Mouse (Mus musculus): ENCODE measurements around the gene Prr5l. TPM values are rescaled to one million over a fixed set of nuclear protein-coding genes. Genes with fewer than 3 reads are reported as not detected.

Prr5l gene
- polyA plus RNA-seq, 1 experiment from 2014 or later, result 5.5 TPM

DNA sequence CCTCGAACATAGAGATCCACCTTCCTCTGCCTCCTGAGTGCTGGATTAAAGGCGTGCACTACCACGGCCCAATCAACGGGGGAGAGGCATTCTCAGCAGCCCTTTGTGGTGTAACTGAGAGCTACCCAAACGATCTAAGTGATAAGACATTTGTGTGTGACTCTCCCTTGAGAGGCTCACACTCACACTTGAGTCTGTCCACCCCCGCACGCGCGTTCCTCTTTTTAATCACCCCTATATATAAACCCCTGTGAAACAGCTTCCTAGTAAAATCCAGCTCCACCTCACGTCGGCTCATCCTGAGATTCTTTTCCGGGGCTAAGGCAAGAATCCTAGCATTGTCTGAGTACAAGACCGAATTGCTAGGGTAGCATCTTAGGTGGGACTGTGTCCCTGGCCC is 25.9 kb upstream of the Prr5l start:
- H3K36me3 ChIP-seq (ENCODE audit: control insufficient read depth, insufficient read depth), result no peaks in the 10 kb centered on the region; the same call in 1 of the 2 replicates
- H3K9ac ChIP-seq (replicated peaks; ENCODE audit: low read depth, low read length), result no peak overlapping the region
- H3K27me3 ChIP-seq (replicated peaks; ENCODE audit: control insufficient read depth, insufficient read depth, low read length), result no peaks in the 10 kb centered on the region
- no peak overlapping the region for H3K27ac ChIP-seq (ENCODE audit: low read length)
- no peak for ATAC-seq
- no peak overlapping the region for H3K4me3 ChIP-seq (replicated peaks; ENCODE audit: low read length)
- 68% methylated on average over 13 of the region's 13 CpGs for WGBS
- no peaks in the 10 kb centered on the region for H3K9me3 ChIP-seq (ENCODE audit: control insufficient read depth, low read length)
- peaks cover 9% of the 10 kb centered on the region for H3K4me1 ChIP-seq (replicated peaks; ENCODE audit: control insufficient read depth, insufficient read depth, low read length)
- no peak overlapping the region for H3K4me2 ChIP-seq (ENCODE audit: low read length)

DNA sequence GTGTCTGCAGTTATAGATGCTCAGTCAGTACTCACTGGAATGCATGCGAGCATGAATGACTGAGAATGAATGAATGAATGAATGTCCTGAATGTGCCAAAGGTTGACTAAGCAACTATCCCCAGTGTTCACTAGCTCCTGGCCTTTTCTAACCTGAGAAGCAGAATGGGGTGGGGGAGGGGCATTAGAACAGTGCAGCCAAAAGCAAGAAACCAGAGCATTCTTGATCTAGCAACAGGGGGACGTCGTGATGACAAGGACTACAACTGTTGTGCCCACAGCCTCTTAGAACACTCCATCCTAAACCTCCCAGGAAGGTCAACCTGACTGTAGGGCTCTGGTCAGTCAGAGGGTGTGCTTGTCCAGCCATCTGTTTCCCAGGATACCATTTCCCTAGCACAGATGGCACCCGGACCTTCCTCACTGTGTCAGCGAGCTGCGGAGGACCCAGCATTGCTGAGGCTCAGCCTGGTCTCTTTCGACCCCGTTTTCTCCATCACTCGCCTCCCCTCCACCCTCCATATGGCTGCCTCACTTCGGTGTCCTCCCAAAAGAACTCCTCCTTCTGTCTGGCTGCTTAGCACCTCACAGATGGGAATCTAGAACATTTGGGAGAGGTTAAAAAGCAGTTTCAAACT is 24.7 kb upstream of the Prr5l start:
- WGBS, result 59% methylated on average over 10 of the region's 10 CpGs
- no peak overlapping the region for H3K27ac ChIP-seq (ENCODE audit: low read length)
- no peaks in the 10 kb centered on the region for H3K27me3 ChIP-seq (replicated peaks; ENCODE audit: control insufficient read depth, insufficient read depth, low read length)
- H3K4me1 ChIP-seq (replicated peaks; ENCODE audit: control insufficient read depth, insufficient read depth, low read length), result peaks cover 9% of the 10 kb centered on the region
- no peak overlapping the region for H3K4me3 ChIP-seq (replicated peaks; ENCODE audit: low read length)
- H3K36me3 ChIP-seq (ENCODE audit: control insufficient read depth, insufficient read depth), result no peaks in the 10 kb centered on the region; the same call in 1 of the 2 replicates
- ATAC-seq, result no peak
- no peak overlapping the region for H3K4me2 ChIP-seq (ENCODE audit: low read length)
- no peak overlapping the region for H3K9ac ChIP-seq (replicated peaks; ENCODE audit: low read depth, low read length)
- H3K9me3 ChIP-seq (ENCODE audit: control insufficient read depth, low read length), result no peaks in the 10 kb centered on the region

DNA sequence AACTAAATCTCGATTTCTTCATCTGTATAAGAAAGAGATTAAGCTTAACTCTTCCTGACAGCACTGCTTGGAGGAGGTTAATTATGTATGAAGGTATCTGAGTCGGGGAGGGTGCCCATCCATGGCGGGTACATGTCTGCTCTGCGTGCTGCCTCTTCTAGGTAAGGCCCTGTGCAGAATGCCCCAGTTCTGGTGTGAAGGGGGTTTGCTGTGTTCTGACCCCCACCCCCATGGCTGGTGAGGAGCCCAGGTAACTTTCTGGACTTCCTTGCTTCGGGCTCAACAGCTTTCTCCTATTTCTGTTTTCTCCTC is 23.5 kb upstream of the Prr5l start:
- Histone ChIP-seq H3K4me1 (replicated peaks; ENCODE audit: control insufficient read depth, insufficient read depth, low read length) (peaks cover 9% of the 10 kb centered on the region), H3K36me3 (ENCODE audit: control insufficient read depth, insufficient read depth) (no peaks in the 10 kb centered on the region; the same call in 1 of the 2 replicates), H3K4me3 (replicated peaks; ENCODE audit: low read length) (no peak overlapping the region), H3K4me2 (ENCODE audit: low read length) (peak overlapping the region; percentile 58; the same call in 1 of the 2 replicates), H3K27ac (ENCODE audit: low read length) (no peak overlapping the region), H3K27me3 (replicated peaks; ENCODE audit: control insufficient read depth, insufficient read depth, low read length) (no peaks in the 10 kb centered on the region), H3K9me3 (ENCODE audit: control insufficient read depth, low read length) (no peaks in the 10 kb centered on the region), H3K9ac (replicated peaks; ENCODE audit: low read depth, low read length) (peak overlapping the region; percentile 58)
- WGBS, result 57% methylated on average over 5 of the region's 5 CpGs
- ATAC-seq, result peak; percentile 34

DNA sequence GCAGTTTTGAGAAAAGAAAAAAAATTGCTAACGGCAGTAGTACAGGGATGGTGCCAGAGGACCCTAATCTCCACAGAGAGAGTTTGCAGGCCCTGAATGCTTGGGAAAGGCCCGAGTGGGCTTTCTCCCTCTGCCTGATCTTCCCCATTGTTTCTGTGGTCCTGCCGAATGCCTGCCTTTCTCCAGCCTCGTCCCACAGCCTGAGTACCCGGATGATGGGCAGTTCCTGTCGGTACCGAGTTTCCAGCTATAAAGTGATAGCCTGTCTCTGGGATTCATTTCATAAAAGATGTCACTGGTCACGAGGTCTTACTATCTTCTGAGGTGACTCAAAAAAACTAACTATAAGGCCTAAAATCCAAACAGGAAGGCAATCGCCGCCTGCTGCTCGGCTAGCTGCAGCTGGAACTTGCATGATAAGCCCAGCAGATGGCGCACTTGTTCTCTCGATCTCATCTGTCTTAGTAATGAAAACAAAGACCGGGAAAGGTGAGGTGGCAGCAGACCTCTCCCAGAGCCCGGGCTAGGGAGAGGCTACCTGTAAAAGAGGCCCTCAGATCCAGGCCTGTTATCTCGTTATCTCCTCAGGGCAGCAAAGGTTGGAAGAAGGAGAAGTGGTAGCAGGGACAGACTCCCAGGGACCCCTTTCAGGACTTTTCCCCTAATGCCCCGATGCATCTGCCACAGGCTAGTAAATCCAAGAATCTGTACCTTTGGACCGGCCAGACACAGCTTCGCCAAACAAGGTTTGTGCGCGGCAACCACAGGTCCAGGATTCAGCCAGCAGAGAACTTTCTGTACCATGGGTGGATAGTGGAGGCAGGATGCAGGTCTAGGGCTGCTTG is 22.9 kb upstream of the Prr5l start:
- peak; percentile 77 for ATAC-seq
- no peaks in the 10 kb centered on the region for H3K9me3 ChIP-seq (ENCODE audit: control insufficient read depth, low read length)
- WGBS, result 16% methylated on average over 21 of the region's 21 CpGs
- H3K4me3 ChIP-seq (replicated peaks; ENCODE audit: low read length), result peak overlapping the region; percentile 26
- H3K36me3 ChIP-seq (ENCODE audit: control insufficient read depth, insufficient read depth), result no peaks in the 10 kb centered on the region; the same call in 1 of the 2 replicates
- H3K9ac ChIP-seq (replicated peaks; ENCODE audit: low read depth, low read length), result peak overlapping the region; percentile 58
- no peaks in the 10 kb centered on the region for H3K27me3 ChIP-seq (replicated peaks; ENCODE audit: control insufficient read depth, insufficient read depth, low read length)
- peaks cover 9% of the 10 kb centered on the region for H3K4me1 ChIP-seq (replicated peaks; ENCODE audit: control insufficient read depth, insufficient read depth, low read length)
- 0 out of 2 replicates have a peak overlapping the region, but pooled peaks have one; percentile 12 for H3K27ac ChIP-seq (ENCODE audit: low read length)
- H3K4me2 ChIP-seq (ENCODE audit: low read length), result peak overlapping the region; percentile 58

DNA sequence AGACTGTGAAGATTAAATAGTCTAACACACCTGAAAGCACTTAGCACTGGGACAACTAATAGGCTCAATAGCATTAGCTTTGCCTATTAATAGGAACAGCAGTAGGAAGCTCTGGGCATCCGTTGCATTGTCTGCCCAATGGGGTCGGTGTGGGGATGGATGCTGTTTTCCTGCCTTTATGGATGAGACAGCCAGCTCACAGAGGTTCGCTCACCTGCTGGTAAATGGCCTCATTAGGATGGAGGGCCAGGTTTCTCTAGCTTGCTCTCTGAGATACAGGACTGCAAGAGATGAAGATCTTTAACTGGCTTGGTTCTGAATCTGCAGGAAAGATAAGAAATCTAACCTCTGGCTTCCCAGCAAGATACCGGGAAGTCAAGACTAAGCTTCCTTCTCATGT is 19.4 kb upstream of the Prr5l start:
- Histone ChIP-seq H3K9me3 (ENCODE audit: control insufficient read depth, low read length) (no peaks in the 10 kb centered on the region), H3K36me3 (ENCODE audit: control insufficient read depth, insufficient read depth) (0 out of 2 replicates have a peak, but pooled peaks cover 6% of the 10 kb centered on the region), H3K4me1 (replicated peaks; ENCODE audit: control insufficient read depth, insufficient read depth, low read length) (peaks cover 9% of the 10 kb centered on the region), H3K4me2 (ENCODE audit: low read length) (no peak overlapping the region), H3K27ac (ENCODE audit: low read length) (no peak overlapping the region), H3K27me3 (replicated peaks; ENCODE audit: control insufficient read depth, insufficient read depth, low read length) (no peaks in the 10 kb centered on the region), H3K4me3 (replicated peaks; ENCODE audit: low read length) (no peak overlapping the region), H3K9ac (replicated peaks; ENCODE audit: low read depth, low read length) (no peak overlapping the region)
- no peak for ATAC-seq
- WGBS, result 76% methylated on average over 4 of the region's 4 CpGs

DNA sequence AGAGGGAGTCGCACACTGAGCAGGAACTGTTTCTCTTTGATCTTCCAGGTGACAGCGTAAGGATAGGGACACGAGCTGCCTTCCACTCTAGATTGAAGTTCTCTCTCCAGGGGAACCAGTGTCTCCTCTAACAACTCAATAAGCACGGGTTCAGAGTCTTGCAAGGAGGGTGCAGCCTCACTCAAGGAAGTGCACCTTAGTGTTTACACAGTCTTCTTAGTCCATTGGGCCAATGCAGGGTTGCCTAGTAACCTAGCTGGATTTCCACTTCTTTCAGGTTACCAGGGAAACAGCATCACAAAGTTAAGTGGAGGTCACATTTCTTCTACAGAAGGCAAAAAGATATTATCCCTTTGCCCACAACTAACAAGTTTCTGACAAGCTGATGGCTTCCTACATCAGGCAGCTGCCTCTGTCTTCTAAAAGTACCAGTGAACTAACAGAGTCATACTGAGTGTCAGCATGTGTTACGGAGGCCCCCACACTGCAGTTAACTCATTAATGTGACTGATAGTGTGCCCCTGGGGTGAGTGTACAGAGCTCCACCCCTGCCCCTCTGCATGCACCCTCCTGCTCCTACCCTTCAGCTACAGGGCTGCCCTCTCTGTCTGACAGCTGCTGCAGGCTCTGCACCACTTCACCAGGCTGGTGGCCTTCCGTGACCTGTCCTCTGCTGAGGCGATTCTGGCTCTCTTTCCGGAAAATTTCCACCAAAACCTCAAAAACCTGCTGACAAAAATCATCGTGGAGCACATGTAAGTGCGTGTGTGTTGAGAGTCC is 13.8 kb upstream of the Prr5l start:
- Histone ChIP-seq H3K4me3 (replicated peaks; ENCODE audit: low read length) (no peak overlapping the region), H3K27ac (ENCODE audit: low read length) (no peak overlapping the region), H3K4me2 (ENCODE audit: low read length) (no peak overlapping the region), H3K9me3 (ENCODE audit: control insufficient read depth, low read length) (no peaks in the 10 kb centered on the region), H3K27me3 (replicated peaks; ENCODE audit: control insufficient read depth, insufficient read depth, low read length) (no peaks in the 10 kb centered on the region), H3K9ac (replicated peaks; ENCODE audit: low read depth, low read length) (no peak overlapping the region), H3K4me1 (replicated peaks; ENCODE audit: control insufficient read depth, insufficient read depth, low read length) (no peaks in the 10 kb centered on the region), H3K36me3 (ENCODE audit: control insufficient read depth, insufficient read depth) (0 out of 2 replicates have a peak, but pooled peaks cover 6% of the 10 kb centered on the region)
- 84% methylated on average over 10 of the region's 10 CpGs for WGBS
- ATAC-seq, result no peak

DNA sequence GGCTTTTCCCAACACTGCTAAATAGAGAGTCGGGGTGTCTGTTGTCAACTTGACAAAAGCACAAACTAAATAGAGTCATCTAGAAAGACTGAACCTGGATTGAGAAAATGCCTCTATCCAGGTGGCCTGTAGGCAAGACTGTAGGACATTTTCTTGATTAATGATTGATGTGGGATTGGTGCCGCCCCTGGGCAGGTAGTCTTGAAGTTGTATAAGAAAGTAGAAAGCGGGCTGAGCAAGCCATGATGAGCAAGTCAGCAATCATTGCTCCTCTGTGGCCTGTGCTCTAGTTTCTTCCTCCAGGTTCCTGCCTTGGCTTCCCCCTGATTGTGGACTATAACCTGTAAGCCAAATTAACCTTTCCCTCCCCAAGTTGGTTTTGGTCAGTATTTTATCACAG is 11.3 kb upstream of the Prr5l start:
- Histone ChIP-seq H3K9me3 (ENCODE audit: control insufficient read depth, low read length) (no peaks in the 10 kb centered on the region), H3K27me3 (replicated peaks; ENCODE audit: control insufficient read depth, insufficient read depth, low read length) (no peaks in the 10 kb centered on the region), H3K4me3 (replicated peaks; ENCODE audit: low read length) (no peak overlapping the region), H3K9ac (replicated peaks; ENCODE audit: low read depth, low read length) (no peak overlapping the region), H3K4me1 (replicated peaks; ENCODE audit: control insufficient read depth, insufficient read depth, low read length) (no peaks in the 10 kb centered on the region), H3K27ac (ENCODE audit: low read length) (no peak overlapping the region), H3K4me2 (ENCODE audit: low read length) (no peak overlapping the region), H3K36me3 (ENCODE audit: control insufficient read depth, insufficient read depth) (no peaks in the 10 kb centered on the region)
- no peak for ATAC-seq
- 96% methylated on average over 3 of the region's 3 CpGs for WGBS

DNA sequence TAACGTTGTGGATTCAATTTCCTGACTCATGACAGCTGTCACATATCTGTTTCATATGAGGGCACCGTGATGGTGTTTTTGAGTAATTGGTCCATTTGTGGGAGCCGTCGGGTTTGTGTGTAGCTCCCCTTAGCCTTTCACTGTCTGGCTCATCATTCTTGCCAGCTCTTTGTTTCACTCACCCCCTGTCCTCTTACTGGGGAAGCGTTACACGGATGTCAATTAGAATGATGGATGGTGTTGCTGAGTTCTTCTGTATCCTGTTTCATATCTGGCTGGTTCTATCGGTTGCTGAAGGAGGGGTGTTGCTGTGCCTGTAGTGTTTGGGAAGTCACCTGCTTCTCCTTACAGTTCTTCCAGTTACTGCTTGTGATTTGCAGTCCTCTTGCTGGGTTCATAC is 8.3 kb upstream of the Prr5l start:
- no peak overlapping the region for H3K4me2 ChIP-seq (ENCODE audit: low read length)
- 67% methylated on average over 7 of the region's 7 CpGs for WGBS
- no peaks in the 10 kb centered on the region for H3K9me3 ChIP-seq (ENCODE audit: control insufficient read depth, low read length)
- ATAC-seq, result no peak
- no peak overlapping the region for H3K4me3 ChIP-seq (replicated peaks; ENCODE audit: low read length)
- H3K4me1 ChIP-seq (replicated peaks; ENCODE audit: control insufficient read depth, insufficient read depth, low read length), result peaks cover 8% of the 10 kb centered on the region
- H3K27me3 ChIP-seq (replicated peaks; ENCODE audit: control insufficient read depth, insufficient read depth, low read length), result no peaks in the 10 kb centered on the region
- no peak overlapping the region for H3K27ac ChIP-seq (ENCODE audit: low read length)
- no peak overlapping the region for H3K9ac ChIP-seq (replicated peaks; ENCODE audit: low read depth, low read length)
- no peaks in the 10 kb centered on the region for H3K36me3 ChIP-seq (ENCODE audit: control insufficient read depth, insufficient read depth)

DNA sequence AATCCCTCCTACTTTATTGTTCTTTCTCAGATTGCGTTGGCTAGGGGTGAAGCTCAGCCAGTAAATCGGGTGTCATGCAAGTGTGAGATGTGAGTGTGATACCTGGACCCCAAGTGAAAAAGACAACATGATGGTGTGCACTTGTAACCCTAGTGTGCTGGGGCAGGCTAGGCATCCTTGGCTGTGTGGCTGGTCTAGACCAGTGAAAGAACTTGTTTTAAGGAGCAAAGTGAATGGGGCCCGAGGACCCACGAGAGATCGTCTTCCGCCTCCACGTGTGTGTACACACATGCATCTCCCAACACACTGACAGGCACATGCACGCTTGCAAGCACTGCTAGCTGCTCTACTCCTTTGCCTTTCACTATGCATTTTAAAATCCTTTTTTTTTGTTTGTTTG is 6.1 kb upstream of the Prr5l start:
- WGBS, result 96% methylated on average over 8 of the region's 8 CpGs
- Histone ChIP-seq H3K4me3 (replicated peaks; ENCODE audit: low read length) (no peak overlapping the region), H3K4me1 (replicated peaks; ENCODE audit: control insufficient read depth, insufficient read depth, low read length) (peaks cover 11% of the 10 kb centered on the region), H3K27me3 (replicated peaks; ENCODE audit: control insufficient read depth, insufficient read depth, low read length) (no peaks in the 10 kb centered on the region), H3K9ac (replicated peaks; ENCODE audit: low read depth, low read length) (no peak overlapping the region), H3K4me2 (ENCODE audit: low read length) (no peak overlapping the region), H3K36me3 (ENCODE audit: control insufficient read depth, insufficient read depth) (no peaks in the 10 kb centered on the region), H3K9me3 (ENCODE audit: control insufficient read depth, low read length) (no peaks in the 10 kb centered on the region), H3K27ac (ENCODE audit: low read length) (no peak overlapping the region)
- ATAC-seq, result no peak

Measured in forebrain, embryonic 16.5 days (tissue).